Mouse (Mus musculus) testis, adult 2 months (tissue): ENCODE results near the gene Vav2. TPM values are rescaled to one million over a fixed set of nuclear protein-coding genes. Genes with fewer than 3 reads are reported as not detected.

Source experiments
- H3K27ac ChIP-seq: fragments of 200-500 bp; 2 replicates; pipeline ENCODE4 v1.5.1; 2012; ENCODE audit warnings: low read depth, low read length; ENCODE audit not compliant: control insufficient read depth, insufficient read depth
- H3K27me3 ChIP-seq: fragments of 200-500 bp; 2 replicates; pipeline ENCODE4 v1.6.1; 2012; ENCODE audit warnings: mild to moderate bottlenecking, low read length, moderate library complexity; ENCODE audit not compliant: control insufficient read depth, insufficient read depth
- H3K36me3 ChIP-seq: fragments of 200-500 bp; 2 replicates; pipeline ENCODE4 v1.6.1; 2012; ENCODE audit warnings: mild to moderate bottlenecking, low read length; ENCODE audit not compliant: control insufficient read depth, insufficient read depth
- H3K4me1 ChIP-seq: fragments of 200-500 bp; 2 replicates; pipeline ENCODE4 v1.6.1; 2012; ENCODE audit warnings: low read length; ENCODE audit not compliant: control insufficient read depth, insufficient read depth
- H3K4me3 ChIP-seq: fragments of 200-500 bp; 2 replicates; pipeline ENCODE4 v1.5.1; 2012; ENCODE audit warnings: low read depth, mild to moderate bottlenecking, low read length, moderate library complexity, mixed read lengths; ENCODE audit not compliant: control insufficient read depth
- CTCF ChIP-seq: fragments of 200-500 bp; IDR thresholded peaks from 2 replicates; pipeline ENCODE4 v1.5.1; 2012; ENCODE audit warnings: low read depth, mild to moderate bottlenecking, inconsistent platforms, low read length, moderate library complexity; ENCODE audit not compliant: control insufficient read depth, insufficient read depth, insufficient replicate concordance
- POLR2A ChIP-seq: fragments of 200-500 bp; IDR thresholded peaks from 2 replicates; pipeline ENCODE4 v1.6.1; 2012; ENCODE audit warnings: low read depth, mild to moderate bottlenecking, inconsistent platforms, low read length, moderate library complexity; ENCODE audit not compliant: control insufficient read depth
- polyA plus RNA-seq: library from polyadenylated mRNA; depleted of rRNA; stranded (reverse); fragments of >200 nt; gene quantifications from 2 replicates; pipeline ENCODE4 v1.2.3, GENCODE M21; 2012

The Vav2 gene
- polyA plus RNA-seq, 1 experiment = 35.7 TPM

DNA sequence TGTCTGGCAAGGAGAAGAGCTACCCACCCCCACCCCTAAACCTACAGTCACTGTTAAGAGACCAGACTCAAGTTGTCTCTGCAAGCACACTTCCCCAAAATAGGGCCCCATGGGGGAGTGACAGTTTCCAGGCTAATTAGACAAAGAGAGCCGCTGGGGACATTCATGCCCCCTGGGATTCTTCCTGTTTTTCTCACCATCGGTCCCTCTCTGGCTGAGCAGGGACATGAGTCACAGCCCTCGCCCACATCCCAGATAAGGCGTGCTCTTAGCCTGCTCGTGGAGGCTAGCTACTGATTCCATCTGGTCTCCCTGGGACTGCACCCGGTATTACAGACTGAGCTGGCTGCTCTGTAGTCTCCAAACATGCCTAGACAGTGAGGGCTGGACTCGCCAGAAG lies 194.5 kb downstream of the Vav2 start:
- TF ChIP-seq POLR2A = no peak
- TF ChIP-seq CTCF = no peak
- Histone ChIP-seq H3K27me3 (no peaks in the 10 kb centered on the region), H3K4me3 (no peak overlapping the region), H3K36me3 (no peaks in the 10 kb centered on the region), H3K4me1 (no peaks in the 10 kb centered on the region), H3K27ac (no peak overlapping the region)

DNA sequence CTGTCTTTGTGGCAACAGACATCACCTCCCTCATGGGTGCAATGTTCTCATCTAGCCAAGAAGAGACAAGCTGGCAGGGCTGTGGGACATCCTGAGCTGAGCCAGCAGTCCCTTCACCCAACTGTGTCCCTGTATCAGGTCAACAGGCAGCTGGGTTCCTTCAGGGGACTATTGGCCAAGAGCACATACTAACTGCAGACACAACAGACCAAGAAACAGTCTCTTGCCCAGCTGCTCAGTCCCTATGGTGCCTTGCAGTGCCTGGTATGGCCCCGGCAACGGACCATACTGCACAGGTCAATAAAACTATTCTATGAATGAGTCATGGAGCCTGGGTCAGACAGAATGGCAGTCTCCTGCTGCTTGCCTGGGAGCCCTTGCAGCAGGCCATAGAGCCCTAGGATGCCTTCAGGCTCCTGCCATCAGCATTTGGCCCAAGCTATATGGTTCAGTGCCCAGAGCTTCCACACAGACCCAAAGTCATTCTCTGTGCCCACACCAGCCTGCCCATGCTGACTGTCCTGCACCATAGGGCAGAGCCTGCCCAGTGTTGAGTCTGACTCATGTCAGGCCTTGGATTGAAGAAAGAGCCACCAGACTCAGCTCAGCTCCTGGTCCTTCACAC lies 197.2 kb downstream of the Vav2 start:
- H3K4me3 ChIP-seq = no peak overlapping the region
- no peaks in the 10 kb centered on the region for H3K36me3 ChIP-seq
- no peaks in the 10 kb centered on the region for H3K4me1 ChIP-seq
- no peak overlapping the region for H3K27ac ChIP-seq
- TF ChIP-seq POLR2A (no peak), CTCF (no peak)
- H3K27me3 ChIP-seq = no peaks in the 10 kb centered on the region

DNA sequence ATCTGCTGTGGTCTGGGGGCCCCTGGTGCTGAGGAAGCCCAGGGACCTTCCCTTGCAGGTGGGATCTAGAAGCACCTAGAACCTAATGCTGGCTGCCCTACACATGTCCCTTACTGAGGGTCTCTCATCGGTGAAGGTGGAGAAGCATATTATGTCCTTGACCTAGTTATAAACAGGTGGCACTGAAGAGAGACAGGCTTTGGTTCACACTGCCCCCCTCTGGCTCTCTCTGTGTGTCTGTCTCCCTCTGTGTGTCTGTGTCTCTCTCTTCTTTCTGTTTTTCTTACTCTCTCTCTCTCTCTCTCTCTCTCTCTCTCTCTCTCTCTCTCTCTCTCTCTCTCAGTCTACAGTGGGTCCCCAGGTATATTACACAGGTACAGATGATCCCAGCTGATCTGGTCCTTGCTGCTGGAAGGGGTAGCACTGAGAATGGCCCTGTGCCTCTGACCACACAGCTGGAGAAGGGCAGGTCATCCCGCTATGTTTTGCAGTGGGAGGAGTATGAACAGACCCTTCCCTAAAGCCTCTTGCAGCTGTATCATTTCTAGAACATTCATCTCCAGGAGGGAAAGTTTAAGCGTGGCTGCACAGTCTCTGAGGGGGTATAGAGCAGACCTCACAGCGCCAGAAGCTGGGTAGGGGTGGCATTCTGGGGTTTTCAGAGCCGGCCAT lies 197.9 kb downstream of the Vav2 start:
- Histone ChIP-seq H3K27ac (no peak overlapping the region), H3K4me3 (no peak overlapping the region), H3K36me3 (no peaks in the 10 kb centered on the region), H3K4me1 (no peaks in the 10 kb centered on the region), H3K27me3 (no peaks in the 10 kb centered on the region)
- no peak for TF ChIP-seq CTCF

DNA sequence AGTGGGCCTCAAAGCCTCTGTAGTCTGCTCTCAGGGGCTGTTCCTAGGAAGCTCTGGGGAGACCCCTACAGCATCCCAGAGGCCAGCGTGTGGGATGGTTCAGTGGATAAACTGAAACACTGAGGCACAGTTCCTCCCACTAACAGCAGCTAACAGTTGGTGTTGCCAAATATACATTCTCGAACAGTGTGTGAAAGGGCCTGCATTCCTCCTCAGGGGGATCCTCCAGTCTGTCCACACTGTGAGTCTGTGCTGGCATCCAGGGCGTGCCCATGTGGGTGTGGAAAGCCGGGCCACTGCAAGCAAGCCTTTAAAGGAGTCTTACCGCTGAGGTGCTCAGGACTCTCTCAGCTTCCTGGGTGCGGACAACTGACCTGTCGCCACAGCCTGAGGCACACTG lies 200.3 kb downstream of the Vav2 start:
- Histone ChIP-seq H3K27ac (no peak overlapping the region), H3K4me3 (no peak overlapping the region), H3K27me3 (no peaks in the 10 kb centered on the region), H3K4me1 (no peaks in the 10 kb centered on the region), H3K36me3 (no peaks in the 10 kb centered on the region)
- TF ChIP-seq POLR2A = no peak
- no peak for TF ChIP-seq CTCF

DNA sequence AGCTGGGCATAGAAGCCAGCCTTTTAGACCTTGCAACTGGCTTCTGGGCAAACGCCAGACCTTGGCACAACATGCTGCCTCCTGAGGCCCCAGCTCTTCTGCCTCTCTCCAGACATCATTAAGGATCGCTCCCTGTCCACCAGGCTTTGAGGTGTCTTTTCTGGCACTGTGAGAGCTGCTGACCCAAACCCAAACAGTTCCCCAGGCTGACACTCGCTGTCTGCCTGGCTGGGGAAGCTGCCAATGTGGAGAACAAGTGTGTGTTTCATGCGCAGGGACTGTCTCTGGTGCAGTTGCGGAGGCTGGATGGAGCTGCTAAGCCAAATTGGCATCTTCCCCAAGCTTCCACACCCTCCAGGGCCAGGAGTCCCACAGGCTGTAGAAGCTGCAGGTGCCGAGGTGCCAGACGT lies 203.8 kb downstream of the Vav2 start:
- no peak overlapping the region for H3K27ac ChIP-seq
- H3K27me3 ChIP-seq = no peaks in the 10 kb centered on the region
- no peaks in the 10 kb centered on the region for H3K4me1 ChIP-seq
- H3K4me3 ChIP-seq = no peak overlapping the region
- TF ChIP-seq POLR2A = no peak
- no peak for TF ChIP-seq CTCF
- H3K36me3 ChIP-seq = no peaks in the 10 kb centered on the region

DNA sequence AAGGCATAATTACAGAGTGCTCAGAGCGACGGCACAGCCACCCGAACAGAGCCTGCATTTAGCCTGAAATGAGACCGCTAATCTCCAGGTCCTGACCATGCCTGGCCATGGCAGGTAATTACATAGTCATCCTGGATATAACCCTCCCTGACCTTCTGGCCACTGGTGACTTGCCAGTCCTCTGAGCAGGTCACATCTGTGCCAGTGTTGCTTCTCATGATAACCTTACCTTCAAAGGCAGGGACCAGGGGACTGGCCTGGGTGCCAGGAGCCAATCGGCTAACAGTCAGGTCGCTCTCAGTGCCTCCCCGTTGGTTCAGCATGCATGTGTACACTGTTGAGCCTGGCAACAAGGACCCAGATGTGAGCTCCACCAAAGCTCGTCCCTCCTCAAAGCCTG lies 208.3 kb downstream of the Vav2 start:
- no peaks in the 10 kb centered on the region for H3K36me3 ChIP-seq
- H3K4me1 ChIP-seq = no peaks in the 10 kb centered on the region
- TF ChIP-seq CTCF (no peak), POLR2A (no peak)
- H3K27me3 ChIP-seq = no peaks in the 10 kb centered on the region
- H3K27ac ChIP-seq = no peak overlapping the region
- H3K4me3 ChIP-seq = no peak overlapping the region

DNA sequence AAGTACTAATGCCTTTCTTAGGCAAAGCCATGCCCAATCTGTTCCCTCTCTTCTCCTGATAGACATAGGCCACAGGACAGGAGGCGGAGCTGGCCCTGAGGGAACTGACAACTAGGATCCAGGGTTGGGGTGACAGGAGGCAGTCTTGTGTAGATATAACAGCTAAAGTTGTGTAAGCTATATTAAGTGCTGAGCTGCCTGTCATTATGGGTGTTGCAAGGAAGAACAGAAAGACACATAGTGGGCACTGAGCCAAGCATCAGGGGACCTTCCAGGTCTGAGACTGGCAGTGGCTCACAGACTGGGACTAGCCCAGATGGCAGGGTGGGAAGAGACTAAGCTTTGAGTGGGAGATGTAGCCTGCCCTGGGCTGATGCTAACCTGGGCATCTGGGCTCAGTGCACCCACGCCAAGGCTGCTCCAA lies 208.7 kb downstream of the Vav2 start:
- H3K4me3 ChIP-seq = no peak overlapping the region
- H3K27me3 ChIP-seq = no peaks in the 10 kb centered on the region
- H3K27ac ChIP-seq = no peak overlapping the region
- H3K36me3 ChIP-seq = no peaks in the 10 kb centered on the region
- H3K4me1 ChIP-seq = no peaks in the 10 kb centered on the region
- TF ChIP-seq POLR2A (peak; percentile 13; the same call in 1 of the 2 replicates), CTCF (no peak)
